Mouse (Mus musculus) left cerebral cortex, postnatal 14 days (tissue): ENCODE results near the gene Tmem18. TPM values are rescaled to one million over a fixed set of nuclear protein-coding genes. Genes with fewer than 3 reads are reported as not detected.
A peak's percentile ranks its signal among the peaks of the same experiment; 100 is the strongest.

Experiments
- DNase-seq, 2 experiments: peaks; one replicate each; pipeline ENCODE4 v3.0.0; 2021 to 2022; ENCODE audit warnings: low spot score in 2 of 2, mixed read lengths in 1 of 2
- intact Hi-C: fragments of 180-260 bp; cut with DNase I; formaldehyde crosslinking; loops from one replicate; pipeline ENCODE4 v1.15.1; 2025
- long read RNA-seq, 2 experiments: library from polyadenylated mRNA; stranded (forward); transcript quantifications; one replicate each; pipeline ENCODE4 v2.0.0; 2021
- total RNA-seq, 2 experiments: library from RNA; stranded (reverse); gene quantifications; 2 replicates each; pipeline ENCODE4 v1.2.3; 2021

The Tmem18 gene
- 10 to 100 TPM; 42.3 to 44.9 TPM for total RNA-seq
- long read RNA-seq, experiment 1, transcript Tmem18-201 (5 exons, 2,971 nt) = major isoform, 62 of 80 reads
- long read RNA-seq, experiment 1, partial matches to known transcripts = 3 of 80 reads
- long read RNA-seq, experiment 1, other reads (novel, unspliced or antisense) = 11 of 80 reads
- long read RNA-seq, experiment 2, transcript Tmem18-201 (5 exons, 2,971 nt) = major isoform, 55 of 70 reads
- long read RNA-seq, experiment 2, partial matches to known transcripts = 4 of 70 reads
- long read RNA-seq, experiment 2, other reads (novel, unspliced or antisense) = 10 of 70 reads

DNA sequence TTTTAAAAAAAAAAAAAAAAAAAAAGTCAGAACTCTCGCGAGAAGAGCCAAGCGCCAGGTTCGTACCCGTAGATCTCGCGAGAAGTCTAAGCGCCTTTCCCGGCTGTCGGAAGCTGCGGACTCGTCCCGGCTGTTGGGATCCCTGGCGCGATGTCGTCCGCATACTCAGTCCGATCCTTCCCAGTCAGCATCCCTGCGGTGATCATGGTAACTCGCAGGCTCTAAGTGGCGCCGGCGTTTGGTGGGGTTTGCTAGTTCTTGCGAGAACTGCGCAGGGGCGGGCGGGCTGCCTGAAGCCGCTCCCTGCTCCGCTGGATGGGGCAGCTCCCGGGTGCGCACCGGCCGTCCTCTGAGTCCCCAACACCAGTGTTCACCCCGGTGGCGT lies at the start of gene Tmem18:
Gene Tmem18, plus strand, starts transcription at position 71 of the 385 bp plus-strand sequence.
- DNase-seq = peak; percentile 85 to 95
- intact Hi-C loops = loop anchor here (10.0 kb wide), 1 partner anchor 670 kb away; no protein-coding TSS in a partner anchor

DNA sequence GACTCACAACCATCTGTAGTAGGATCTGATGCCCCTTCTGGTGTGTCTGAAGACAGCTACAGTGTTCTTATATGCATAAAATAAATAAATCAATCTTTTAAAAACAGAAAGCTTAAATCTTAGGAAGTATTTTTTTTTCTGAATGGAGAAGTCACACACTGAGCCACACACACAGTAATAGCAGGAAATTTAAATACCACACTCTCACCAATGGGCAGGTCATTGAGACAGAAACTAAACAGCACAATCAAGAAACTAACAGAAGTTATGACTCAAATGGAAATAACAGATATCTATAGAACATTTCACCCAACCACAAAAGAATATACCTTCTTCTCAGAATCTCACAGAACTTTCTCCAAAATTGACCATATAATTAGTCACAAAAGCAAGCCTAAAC lies 26.9 kb upstream of the Tmem18 start:
- no peak for DNase-seq
- intact Hi-C loops = no loop called here

GRCm38 (mm10) chr12:30561411-30561810 lies 22.8 kb upstream of the Tmem18 start:
- intact Hi-C loops = no loop called here
- no peak for DNase-seq

- intact Hi-C loops = no loop called here
- no peak for DNase-seq
Measured at GRCm38 (mm10) chr12:30572075-30572474, 12.2 kb upstream of the Tmem18 start.

- DNase-seq = no peak
- intact Hi-C loops = loop anchor here (5.0 kb wide), 3 partner anchors 204 to 449 kb away; partner anchors contain the start of gene Sntg2
Measured at GRCm38 (mm10) chr12:30575952-30576351, 8.3 kb upstream of the Tmem18 start.

GRCm38 (mm10) chr12:30578019-30578418 lies 6.2 kb upstream of the Tmem18 start:
- DNase-seq = peak; percentile 87 to 89

GRCm38 (mm10) chr12:30581277-30581676 lies 2.9 kb upstream of the Tmem18 start:
- DNase-seq = no peak
- intact Hi-C loops = loop anchor here (10.0 kb wide), 1 partner anchor 666 kb away; no protein-coding TSS in a partner anchor

More at GRCm38 (mm10) chr12:30578019-30578418, 6.2 kb upstream of the Tmem18 start:
- intact Hi-C loops = loop anchor here (2.0 to 5.0 kb wide), 4 partner anchors 206 to 527 kb away; partner anchors contain the start of gene Sntg2

- no peak for DNase-seq
- intact Hi-C loops = loop anchor here (10.0 kb wide), 1 partner anchor 669 kb away; no protein-coding TSS in a partner anchor
Measured at GRCm38 (mm10) chr12:30583586-30584355, 455 bp upstream of the Tmem18 start.

- DNase-seq = no peak
- intact Hi-C loops = loop anchor here (10.0 kb wide), 1 partner anchor 670 kb away; no protein-coding TSS in a partner anchor
Measured at GRCm38 (mm10) chr12:30584863-30585262, 637 bp downstream of the Tmem18 start.

- intact Hi-C loops = no loop called here
- no peak for DNase-seq
Measured at GRCm38 (mm10) chr12:30591832-30592231, 7.6 kb downstream of the Tmem18 start.

GRCm38 (mm10) chr12:30596818-30597407 lies 12.7 kb downstream of the Tmem18 start:
- intact Hi-C loops = loop anchor here (1.0 to 5.0 kb wide), 3 partner anchors 95 to 408 kb away; no protein-coding TSS in a partner anchor
- DNase-seq = peak; percentile 74 to 83

DNA sequence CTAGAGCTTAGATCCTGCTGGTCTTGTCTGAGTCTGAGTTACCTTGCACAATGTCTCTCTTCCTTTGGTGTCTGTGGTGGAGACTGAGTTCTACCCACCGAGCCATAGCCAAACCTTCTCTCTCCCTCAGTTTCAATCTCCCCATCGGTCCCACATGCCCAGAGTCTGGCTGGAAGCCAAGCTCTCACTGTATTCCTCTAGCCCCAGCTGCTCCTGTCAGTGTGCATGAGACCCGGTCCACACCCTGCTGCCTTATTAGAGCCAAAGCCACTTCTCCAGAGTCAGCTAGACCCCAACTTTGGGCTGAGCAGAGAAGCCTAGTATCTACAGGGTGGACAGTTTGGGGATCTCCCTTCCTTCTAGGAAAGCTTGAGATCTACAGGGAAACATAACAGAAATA lies 14.7 kb downstream of the Tmem18 start:
- intact Hi-C loops = loop anchor here (5.0 kb wide), 1 partner anchor 93 kb away; no protein-coding TSS in a partner anchor
- no peak for DNase-seq

DNA sequence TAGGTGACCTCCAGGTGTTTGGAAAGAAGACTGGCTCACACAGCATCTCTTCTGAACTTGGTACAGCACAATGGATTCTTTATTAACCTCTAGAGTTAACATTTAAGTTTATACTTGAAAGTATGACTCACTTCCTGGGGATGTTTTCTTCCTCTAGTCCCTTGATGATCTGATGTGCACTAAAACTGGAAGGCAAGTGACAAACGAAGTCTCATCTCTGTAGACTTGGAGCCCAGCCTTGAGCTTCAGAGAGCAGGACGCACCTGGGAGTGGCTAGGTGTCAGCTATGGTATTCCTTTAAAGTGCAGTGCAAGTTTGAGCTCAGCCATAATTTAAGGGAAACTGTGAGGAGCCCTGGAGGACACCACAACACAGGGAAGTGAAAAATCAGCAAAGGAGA lies 15.2 kb downstream of the Tmem18 start:
- intact Hi-C loops = loop anchor here (5.0 kb wide), 1 partner anchor 93 kb away; no protein-coding TSS in a partner anchor
- DNase-seq = no peak

DNA sequence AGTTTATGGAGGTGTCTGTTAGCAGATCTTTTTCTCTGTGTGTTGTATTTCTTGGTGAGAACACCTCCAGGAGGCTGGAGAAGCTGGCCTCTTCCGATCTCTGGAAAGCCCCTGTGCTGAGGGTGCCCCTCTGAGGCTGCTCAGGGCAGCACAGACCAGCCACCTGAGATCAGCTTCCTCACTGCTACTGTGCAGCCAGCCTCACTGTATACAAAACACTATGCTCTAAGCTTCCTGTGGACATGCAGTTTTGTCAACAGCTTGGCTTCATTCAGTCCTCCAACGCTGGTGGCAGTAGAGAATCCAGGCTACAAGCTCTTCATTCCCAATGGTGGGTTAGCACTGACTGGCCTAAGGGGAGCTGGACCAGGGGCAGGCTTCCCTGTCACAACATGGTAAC lies 15.8 kb downstream of the Tmem18 start:
- intact Hi-C loops = loop anchor here (5.0 kb wide), 1 partner anchor 92 kb away; no protein-coding TSS in a partner anchor
- no peak for DNase-seq

- intact Hi-C loops = no loop called here
- no peak for DNase-seq
Measured at GRCm38 (mm10) chr12:30604012-30604411, 19.8 kb downstream of the Tmem18 start.

DNA sequence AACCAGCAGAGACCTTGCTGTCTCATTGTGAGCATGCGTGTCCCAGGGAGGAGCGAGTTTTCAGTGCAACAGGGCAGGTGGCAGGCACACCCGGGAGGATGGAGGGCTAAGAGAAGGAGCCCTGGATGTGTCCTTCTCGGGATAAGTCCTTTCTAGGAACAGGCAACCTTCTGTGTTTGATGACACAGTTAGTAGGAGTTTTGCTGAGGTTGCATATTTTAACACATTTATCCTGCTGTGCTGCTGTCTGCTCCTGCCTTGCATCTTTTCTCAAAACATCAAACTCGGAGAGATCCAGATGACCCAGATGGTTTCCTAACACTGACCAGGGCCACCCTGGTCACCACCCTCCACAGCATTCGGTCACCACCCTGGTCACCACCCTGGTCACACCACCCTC lies 20.6 kb downstream of the Tmem18 start:
- no peak for DNase-seq
- intact Hi-C loops = no loop called here

GRCm38 (mm10) chr12:30605941-30606340 lies 21.7 kb downstream of the Tmem18 start:
- no peak for DNase-seq
- intact Hi-C loops = no loop called here

- intact Hi-C loops = no loop called here
- no peak for DNase-seq
Measured at GRCm38 (mm10) chr12:30606743-30607142, 22.5 kb downstream of the Tmem18 start.

- peak; percentile 48 to 50 for DNase-seq
- intact Hi-C loops = loop anchor here (5.0 kb wide), 1 partner anchor 79 kb away; no protein-coding TSS in a partner anchor
Measured at GRCm38 (mm10) chr12:30618425-30618824, 34.2 kb downstream of the Tmem18 start.

DNA sequence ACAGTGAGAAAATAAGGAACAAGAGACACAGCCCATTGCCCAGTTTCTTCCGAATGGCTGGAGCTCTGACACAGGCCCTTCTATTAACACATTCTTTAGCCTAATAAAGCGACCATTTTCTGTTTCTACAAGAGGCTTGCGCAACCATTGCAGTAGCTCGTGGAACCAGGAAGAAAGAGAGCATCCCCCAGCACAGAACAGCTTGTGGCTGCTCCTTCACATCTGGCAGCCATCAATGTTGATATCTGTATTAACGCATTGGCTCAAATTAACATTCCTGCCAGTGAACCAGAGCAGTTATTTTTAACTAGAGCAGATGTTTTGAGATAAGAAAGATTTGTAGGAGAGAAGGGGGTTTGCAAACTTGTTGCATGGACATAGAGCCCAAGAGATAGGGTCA lies 44.2 kb downstream of the Tmem18 start:
- intact Hi-C loops = no loop called here
- no peak for DNase-seq
